Mouse (Mus musculus): Measurements from ENCODE around the gene Myh6. TPM values are rescaled to one million over a fixed set of nuclear protein-coding genes. Genes with fewer than 3 reads are reported as not detected.
"Not testable (repeated sequence)": the region's sequence is repeated elsewhere in the genome, so short reads cannot be mapped to it uniquely, and the experiment has no call there.

The Myh6 gene
- polyA plus RNA-seq, 1 experiment, result not detected

DNA sequence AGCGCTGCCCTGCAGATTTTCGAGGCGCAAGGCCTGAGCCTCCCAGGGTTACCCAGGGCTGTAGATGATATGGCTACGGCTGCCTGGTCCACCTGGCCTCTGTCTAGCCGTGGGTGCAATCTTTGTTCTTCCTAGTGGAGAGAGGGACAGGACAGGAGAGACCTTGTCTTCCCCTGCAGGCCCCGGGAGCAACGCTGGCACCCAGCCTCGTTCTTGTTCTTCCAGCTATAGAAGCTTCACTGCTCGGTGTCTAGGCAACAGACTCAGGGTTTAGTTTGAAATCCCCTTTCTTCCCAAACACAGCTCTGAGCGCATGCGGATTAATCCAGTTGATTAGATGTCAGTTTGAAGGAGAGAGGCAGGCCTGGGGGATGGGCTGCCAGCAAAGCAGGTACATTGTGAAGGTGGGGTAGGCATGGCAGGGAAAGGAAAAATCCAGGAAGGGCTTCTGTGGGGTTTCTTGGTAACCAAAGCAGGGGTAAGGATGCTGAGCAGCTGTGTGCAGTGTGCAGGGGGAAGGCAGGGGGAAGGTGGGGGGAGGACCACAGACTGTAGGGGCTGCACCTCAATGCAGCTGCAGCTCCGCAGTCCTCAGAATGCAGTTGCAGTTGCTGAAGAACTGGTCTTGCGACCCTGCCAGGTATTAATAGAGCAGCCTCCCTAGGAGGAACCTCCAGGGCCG, 28.9 kb upstream of the Myh6 start:
- H3K9me3 ChIP-seq, result no peaks in the 10 kb centered on the region
- H3K4me1 ChIP-seq, result peaks cover 14% of the 10 kb centered on the region
- H3K27me3 ChIP-seq (replicated peaks), result peaks cover 81% of the 10 kb centered on the region
- no peak overlapping the region for H3K4me3 ChIP-seq (replicated peaks)
- TF ChIP-seq FLI1 (IDR thresholded peaks at IDR 0.05; ENCODE audit: low read length), result no peak
- no peak for TF ChIP-seq GATA1 (IDR thresholded peaks at IDR 0.05; ENCODE audit: borderline replicate concordance, low read length)
- no peaks in the 10 kb centered on the region for H3K36me3 ChIP-seq (replicated peaks; ENCODE audit: low read length)

DNA sequence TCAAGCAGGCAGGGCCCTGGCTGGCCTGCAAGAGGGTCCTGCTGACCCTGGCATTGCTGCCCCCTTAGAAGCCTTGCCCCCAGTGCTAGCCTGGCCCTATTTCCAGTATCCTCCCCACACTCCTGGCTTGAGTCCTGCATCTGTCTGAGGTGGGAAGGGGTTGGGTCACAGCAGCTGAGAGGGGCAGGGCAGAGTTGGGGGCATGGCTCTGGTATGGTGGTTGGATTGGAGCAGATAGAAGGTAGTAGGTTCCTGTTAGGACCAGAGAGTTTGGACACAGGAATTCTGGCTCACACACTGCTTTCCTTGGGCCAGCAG, 28.1 kb upstream of the Myh6 start:
- Histone ChIP-seq H3K4me1 (peaks cover 14% of the 10 kb centered on the region), H3K27me3 (replicated peaks) (peaks cover 85% of the 10 kb centered on the region), H3K36me3 (replicated peaks; ENCODE audit: low read length) (no peaks in the 10 kb centered on the region), H3K4me3 (replicated peaks) (no peak overlapping the region), H3K9me3 (no peaks in the 10 kb centered on the region)
- no peak for TF ChIP-seq FLI1 (IDR thresholded peaks at IDR 0.05; ENCODE audit: low read length)
- no peak for TF ChIP-seq GATA1 (IDR thresholded peaks at IDR 0.05; ENCODE audit: borderline replicate concordance, low read length)

- Histone ChIP-seq H3K4me1 (peaks cover 14% of the 10 kb centered on the region), H3K36me3 (replicated peaks; ENCODE audit: low read length) (no peaks in the 10 kb centered on the region), H3K4me3 (replicated peaks) (no peak within 1 kb of the TSS), H3K9me3 (no peaks in the 10 kb centered on the region), H3K27me3 (replicated peaks) (peaks cover 87% of the 10 kb centered on the region)
- TF ChIP-seq FLI1 (IDR thresholded peaks at IDR 0.05; ENCODE audit: low read length), result no peak
- no peak for TF ChIP-seq GATA1 (IDR thresholded peaks at IDR 0.05; ENCODE audit: borderline replicate concordance, low read length)
Measured at GRCm38 (mm10) chr14:54994136-54994868, 27.6 kb upstream of the Myh6 start, which contains the start of gene Myh7. Gene Myh7 (minus strand): TSS chr14:54994626.

- Histone ChIP-seq H3K36me3 (replicated peaks; ENCODE audit: low read length) (no peaks in the 10 kb centered on the region), H3K9me3 (no peaks in the 10 kb centered on the region), H3K4me3 (replicated peaks) (no peak overlapping the region), H3K4me1 (peaks cover 17% of the 10 kb centered on the region), H3K27me3 (replicated peaks) (peaks cover 87% of the 10 kb centered on the region)
- TF ChIP-seq FLI1 (IDR thresholded peaks at IDR 0.05; ENCODE audit: low read length) (no peak), GATA1 (IDR thresholded peaks at IDR 0.05; ENCODE audit: borderline replicate concordance, low read length) (no peak)
Measured at GRCm38 (mm10) chr14:54993636-54994035, 26.9 kb upstream of the Myh6 start.

DNA sequence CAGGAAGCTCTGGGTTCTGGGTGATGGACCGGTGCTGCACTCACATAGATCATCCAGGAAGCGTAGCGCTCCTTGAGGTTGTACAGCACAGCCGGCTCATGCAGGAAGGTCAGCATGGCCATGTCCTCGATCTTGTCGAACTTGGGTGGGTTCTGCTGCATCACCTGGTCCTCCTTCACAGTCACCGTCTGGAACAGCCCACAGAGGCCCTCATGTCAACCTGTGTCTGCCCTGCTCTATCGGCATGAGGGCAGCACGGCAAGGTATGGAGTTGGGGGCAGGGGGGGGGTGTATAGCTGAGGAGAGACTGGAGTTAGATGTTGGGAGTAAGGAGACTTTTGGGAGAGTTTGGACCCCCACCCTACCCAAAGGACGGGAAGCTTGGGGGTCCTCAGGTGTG, 25.5 kb upstream of the Myh6 start:
- TF ChIP-seq FLI1 (IDR thresholded peaks at IDR 0.05; ENCODE audit: low read length) (no peak), GATA1 (IDR thresholded peaks at IDR 0.05; ENCODE audit: borderline replicate concordance, low read length) (no peak)
- no peak overlapping the region for H3K4me3 ChIP-seq (replicated peaks)

GRCm38 (mm10) chr14:54989886-54990441, 23.2 kb upstream of the Myh6 start:
- TF ChIP-seq FLI1 (IDR thresholded peaks at IDR 0.05; ENCODE audit: low read length) (no peak), GATA1 (IDR thresholded peaks at IDR 0.05; ENCODE audit: borderline replicate concordance, low read length) (no peak)

More for the DNA sequence above, 25.5 kb upstream of the Myh6 start:
- H3K4me1 ChIP-seq, result peaks cover 17% of the 10 kb centered on the region
- no peaks in the 10 kb centered on the region for H3K9me3 ChIP-seq
- H3K36me3 ChIP-seq (replicated peaks; ENCODE audit: low read length), result no peaks in the 10 kb centered on the region
- peaks cover 79% of the 10 kb centered on the region for H3K27me3 ChIP-seq (replicated peaks)

DNA sequence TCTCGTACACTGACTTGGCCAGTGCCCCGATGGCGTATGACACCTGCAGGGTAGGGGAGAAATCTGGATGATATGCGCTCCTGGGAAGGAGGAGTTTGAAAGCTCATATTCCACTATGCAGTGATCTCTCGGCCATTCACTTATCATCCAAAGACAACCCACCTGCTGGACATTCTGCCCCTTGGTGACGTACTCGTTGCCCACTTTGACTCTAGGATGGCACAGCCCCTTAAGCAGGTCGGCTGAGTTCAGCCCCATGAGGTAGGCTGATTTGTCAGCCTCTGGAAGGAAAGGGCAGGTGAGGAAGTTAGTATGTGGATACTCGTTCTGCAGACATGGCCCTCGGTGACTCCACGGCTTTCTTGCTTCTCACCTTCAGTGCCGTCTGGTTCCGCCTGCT, 22.2 kb upstream of the Myh6 start:
- H3K4me3 ChIP-seq (replicated peaks), result no peak overlapping the region
- H3K4me1 ChIP-seq, result peaks cover 12% of the 10 kb centered on the region
- TF ChIP-seq GATA1 (IDR thresholded peaks at IDR 0.05; ENCODE audit: borderline replicate concordance, low read length) (no peak), FLI1 (IDR thresholded peaks at IDR 0.05; ENCODE audit: low read length) (no peak)
- peaks cover 64% of the 10 kb centered on the region for H3K27me3 ChIP-seq (replicated peaks)
- no peaks in the 10 kb centered on the region for H3K36me3 ChIP-seq (replicated peaks; ENCODE audit: low read length)
- H3K9me3 ChIP-seq, result no peaks in the 10 kb centered on the region

More at GRCm38 (mm10) chr14:54989886-54990441, 23.2 kb upstream of the Myh6 start:
- no peaks in the 10 kb centered on the region for H3K36me3 ChIP-seq (replicated peaks; ENCODE audit: low read length)
- peaks cover 70% of the 10 kb centered on the region for H3K27me3 ChIP-seq (replicated peaks)
- H3K4me1 ChIP-seq, result peaks cover 16% of the 10 kb centered on the region
- H3K4me3 ChIP-seq (replicated peaks), result no peak overlapping the region
- no peaks in the 10 kb centered on the region for H3K9me3 ChIP-seq

DNA sequence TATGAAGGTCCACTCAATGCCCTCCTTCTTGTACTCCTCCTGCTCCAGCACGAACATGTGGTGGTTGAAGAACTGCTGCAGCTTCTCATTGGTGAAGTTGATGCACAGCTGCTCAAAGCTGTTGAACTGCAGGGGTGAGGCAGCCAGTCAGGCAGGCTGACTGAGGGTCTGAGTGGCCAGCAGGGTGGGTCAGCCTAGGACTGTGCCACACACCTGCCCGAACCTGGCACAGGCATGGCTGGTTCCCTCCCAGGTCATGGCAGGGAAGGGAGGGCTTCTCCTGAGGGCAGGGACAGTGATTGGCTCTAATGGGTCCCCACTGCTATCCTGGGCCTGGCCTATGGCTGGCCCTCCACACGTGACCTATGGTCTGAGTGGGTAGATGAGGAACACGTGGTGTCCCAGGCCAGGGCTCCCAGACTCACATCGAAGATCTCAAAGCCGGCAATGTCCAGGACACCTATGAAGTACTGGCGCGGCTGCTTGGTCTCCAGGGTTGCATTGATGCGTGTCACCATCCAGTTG, 21.7 kb upstream of the Myh6 start:
- not testable (repeated sequence) for H3K4me1 ChIP-seq; H3K9me3 ChIP-seq; H3K4me3 ChIP-seq (replicated peaks); H3K36me3 ChIP-seq (replicated peaks; ENCODE audit: low read length)
- H3K27me3 ChIP-seq (replicated peaks), result peaks cover 62% of the 10 kb centered on the region

DNA sequence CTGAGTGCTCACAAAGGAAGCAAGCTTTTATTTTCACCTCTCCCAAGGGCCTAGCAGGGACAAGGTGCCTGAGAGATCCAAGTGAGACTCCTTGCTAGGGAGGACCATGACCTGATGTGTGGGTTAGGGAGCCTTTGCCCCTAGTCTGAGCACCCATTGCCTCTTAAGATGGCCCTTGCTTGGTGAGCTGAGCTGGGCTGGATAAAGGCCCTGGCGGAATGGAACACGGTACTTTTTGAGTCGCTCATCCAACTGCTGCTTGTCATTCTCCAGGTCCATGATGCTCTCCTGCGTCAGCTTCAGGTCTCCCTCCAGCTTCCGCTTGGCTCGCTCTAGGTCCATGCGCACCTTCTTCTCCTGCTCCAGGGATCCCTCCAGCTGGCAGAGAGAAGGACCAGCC, 15.2 kb upstream of the Myh6 start:
- peaks cover 48% of the 10 kb centered on the region for H3K27me3 ChIP-seq (replicated peaks)

DNA sequence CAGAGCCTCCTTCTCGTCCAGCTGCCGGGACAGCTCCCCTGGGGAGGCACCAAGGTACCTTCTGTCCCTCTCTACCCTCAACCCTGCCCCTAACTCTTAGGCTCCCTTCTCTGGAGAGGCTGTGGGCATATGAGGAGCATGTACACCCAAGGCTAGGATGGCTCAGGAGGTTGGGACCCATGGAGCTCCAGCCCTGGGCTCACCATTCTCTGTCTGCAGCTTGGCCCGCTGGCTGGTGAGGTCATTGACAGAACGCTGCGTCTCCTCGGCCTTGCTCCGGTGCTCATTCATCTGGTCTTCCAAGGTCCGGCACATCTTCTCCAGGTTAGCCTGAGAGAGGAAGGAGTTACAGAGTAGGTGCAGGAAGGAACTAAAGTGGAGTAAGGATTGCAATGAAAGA, 11.9 kb upstream of the Myh6 start:
- TF ChIP-seq GATA1 (IDR thresholded peaks at IDR 0.05; ENCODE audit: borderline replicate concordance, low read length) (no peak), FLI1 (IDR thresholded peaks at IDR 0.05; ENCODE audit: low read length) (no peak)
- H3K36me3 ChIP-seq (replicated peaks; ENCODE audit: low read length), result no peaks in the 10 kb centered on the region
- peaks cover 49% of the 10 kb centered on the region for H3K27me3 ChIP-seq (replicated peaks)
- peaks cover 6% of the 10 kb centered on the region for H3K4me1 ChIP-seq
- no peaks in the 10 kb centered on the region for H3K9me3 ChIP-seq
- no peak overlapping the region for H3K4me3 ChIP-seq (replicated peaks)

More for the DNA sequence above, 15.2 kb upstream of the Myh6 start:
- Histone ChIP-seq H3K4me1 (peaks cover 6% of the 10 kb centered on the region), H3K9me3 (no peaks in the 10 kb centered on the region), H3K36me3 (replicated peaks; ENCODE audit: low read length) (no peaks in the 10 kb centered on the region), H3K4me3 (replicated peaks) (no peak overlapping the region)
- no peak for TF ChIP-seq FLI1 (IDR thresholded peaks at IDR 0.05; ENCODE audit: low read length)
- TF ChIP-seq GATA1 (IDR thresholded peaks at IDR 0.05; ENCODE audit: borderline replicate concordance, low read length), result no peak

Measured in megakaryocyte, embryonic 14.5 days (primary cell).